Mouse (Mus musculus) hindbrain, embryonic 11.5 days (tissue): Measurements from ENCODE around the gene Ccdc126. TPM values are rescaled to one million over a fixed set of nuclear protein-coding genes. Genes with fewer than 3 reads are reported as not detected.
A peak's percentile ranks its signal among the peaks of the same experiment; 100 is the strongest.

ENCODE experiments used
- ATAC-seq: fragments of 200-750 bp; cut with Nextera tagmentation; 2 replicates; pipeline ENCODE4 v1.8.0; 2017; ENCODE audit warnings: mild to moderate bottlenecking, moderate TSS enrichment, moderate library complexity; ENCODE audit not compliant: low FRiP score
- DNase-seq: peaks from one replicate; pipeline ENCODE4 v3.0.0-alpha.2; 2015; ENCODE audit warnings: low spot score
- H3K27ac ChIP-seq: fragments of 300-500 bp; sonication (generic); 2 replicates; pipeline ENCODE4 v1.5.1; 2014; ENCODE audit warnings: mild to moderate bottlenecking, low read depth, low read length
- H3K27me3 ChIP-seq: fragments of 300-500 bp; sonication (generic); 2 replicates; pipeline ENCODE4 v1.6.1; 2014; ENCODE audit warnings: mild to moderate bottlenecking, low read length, moderate library complexity, mixed read lengths; ENCODE audit not compliant: control insufficient read depth, insufficient read depth
- H3K36me3 ChIP-seq: fragments of 300-500 bp; sonication (generic); 2 replicates; pipeline ENCODE4 v1.6.1; 2014; ENCODE audit warnings: mild to moderate bottlenecking, low read length, moderate library complexity, mixed read lengths; ENCODE audit not compliant: control insufficient read depth, insufficient read depth
- H3K4me1 ChIP-seq: fragments of 300-500 bp; sonication (generic); replicated peaks from 2 replicates; pipeline ENCODE4 v1.6.1; 2014; ENCODE audit warnings: low read length, mixed read lengths; ENCODE audit not compliant: control insufficient read depth, insufficient read depth
- H3K4me2 ChIP-seq: fragments of 300-500 bp; sonication (generic); replicated peaks from 2 replicates; pipeline ENCODE4 v1.6.1; 2014; ENCODE audit warnings: mild to moderate bottlenecking, low read depth, low read length
- H3K4me3 ChIP-seq: fragments of 300-500 bp; sonication (generic); 2 replicates; pipeline ENCODE4 v1.5.1; 2014; ENCODE audit warnings: low read depth, low read length
- H3K9ac ChIP-seq: fragments of 300-500 bp; sonication (generic); 2 replicates; pipeline ENCODE4 v1.6.1; 2014; ENCODE audit warnings: low read depth, low read length
- H3K9me3 ChIP-seq: fragments of 300-500 bp; sonication (generic); 2 replicates; pipeline ENCODE4 v1.6.1; 2016; ENCODE audit warnings: low read length; ENCODE audit not compliant: control insufficient read depth
- WGBS: fragments of 180-500 bp; shearing (Covaris S2); extraction: QIAGEN DNeasy Blood & Tissue Kit; methylation state at CpG from one replicate; pipeline ENCODE4 v1.1.7; 2014; 5-methylcytosine and 5-hydroxymethylcytosine counted together
- polyA plus RNA-seq: library from polyadenylated mRNA; unstranded; fragments of >200 nt; fragmentation: Nextera tagmentation; extraction: Ambion mirVana; gene quantifications from 2 replicates; pipeline ENCODE4 v1.2.1, GENCODE M21; 2014

The Ccdc126 gene
- polyA plus RNA-seq, 1 experiment from 2014 or later: 8.0 TPM

- Histone ChIP-seq H3K36me3 (no peaks in the 10 kb centered on the region), H3K27me3 (no peaks in the 10 kb centered on the region), H3K9me3 (no peaks in the 10 kb centered on the region), H3K27ac (no peak overlapping the region), H3K4me1 (no peaks in the 10 kb centered on the region), H3K9ac (no peak overlapping the region), H3K4me2 (no peak overlapping the region), H3K4me3 (no peak overlapping the region)
- no peak for DNase-seq
- WGBS: 73% methylated on average over 5 of the region's 5 CpGs
- no peak for ATAC-seq
These were observed 12.4 kb downstream of the Ccdc126 start for GRCm38 (mm10) chr6:49331369-49332059.

GRCm38 (mm10) chr6:49332060-49332370, 12.9 kb downstream of the Ccdc126 start:
- Histone ChIP-seq H3K4me1 (no peaks in the 10 kb centered on the region), H3K9ac (no peak overlapping the region), H3K36me3 (no peaks in the 10 kb centered on the region), H3K4me3 (no peak overlapping the region), H3K4me2 (no peak overlapping the region), H3K27ac (no peak overlapping the region), H3K27me3 (no peaks in the 10 kb centered on the region), H3K9me3 (no peaks in the 10 kb centered on the region)
- ATAC-seq: no peak
- WGBS: 77% methylated on average over 13 of the region's 13 CpGs
- DNase-seq: no peak

GRCm38 (mm10) chr6:49338566-49338965, 19.5 kb downstream of the Ccdc126 start:
- H3K9ac ChIP-seq: no peak overlapping the region
- ATAC-seq (no peak), DNase-seq (peak; percentile 18)
- H3K4me1 ChIP-seq: no peaks in the 10 kb centered on the region
- no peaks in the 10 kb centered on the region for H3K36me3 ChIP-seq
- H3K9me3 ChIP-seq: no peaks in the 10 kb centered on the region
- no peak overlapping the region for H3K4me2 ChIP-seq
- WGBS: 9% methylated on average over 9 of the region's 9 CpGs
- no peaks in the 10 kb centered on the region for H3K27me3 ChIP-seq
- no peak overlapping the region for H3K4me3 ChIP-seq
- H3K27ac ChIP-seq: no peak overlapping the region

GRCm38 (mm10) chr6:49339145-49339544, 20.1 kb downstream of the Ccdc126 start:
- Histone ChIP-seq H3K27me3 (no peaks in the 10 kb centered on the region), H3K27ac (no peak overlapping the region), H3K9me3 (no peaks in the 10 kb centered on the region), H3K9ac (no peak overlapping the region), H3K36me3 (no peaks in the 10 kb centered on the region), H3K4me2 (no peak overlapping the region), H3K4me3 (no peak overlapping the region), H3K4me1 (no peaks in the 10 kb centered on the region)
- no peak for DNase-seq
- ATAC-seq: no peak
- WGBS: 33% methylated on average over 6 of the region's 6 CpGs

GRCm38 (mm10) chr6:49343737-49344469, 24.8 kb downstream of the Ccdc126 start:
- H3K4me2 ChIP-seq: no peak overlapping the region
- WGBS: 88% methylated on average over 14 of the region's 14 CpGs
- H3K4me1 ChIP-seq: no peaks in the 10 kb centered on the region
- H3K27ac ChIP-seq: no peak overlapping the region
- no peak overlapping the region for H3K9ac ChIP-seq
- no peaks in the 10 kb centered on the region for H3K9me3 ChIP-seq
- ATAC-seq (no peak), DNase-seq (no peak)
- no peaks in the 10 kb centered on the region for H3K27me3 ChIP-seq
- no peak overlapping the region for H3K4me3 ChIP-seq
- no peaks in the 10 kb centered on the region for H3K36me3 ChIP-seq

GRCm38 (mm10) chr6:49349826-49350225, 30.8 kb downstream of the Ccdc126 start:
- Histone ChIP-seq H3K4me3 (no peak overlapping the region), H3K27me3 (no peaks in the 10 kb centered on the region), H3K9ac (no peak overlapping the region), H3K9me3 (no peaks in the 10 kb centered on the region), H3K36me3 (no peaks in the 10 kb centered on the region), H3K27ac (no peak overlapping the region), H3K4me2 (no peak overlapping the region), H3K4me1 (no peaks in the 10 kb centered on the region)
- DNase-seq: no peak
- ATAC-seq: no peak
- WGBS: 93% methylated on average over 7 of the region's 7 CpGs

- no peak for DNase-seq
- 92% methylated on average over 3 of the region's 3 CpGs for WGBS
These were observed 35.5 kb downstream of the Ccdc126 start for GRCm38 (mm10) chr6:49354613-49355012.

GRCm38 (mm10) chr6:49355171-49355570, 36.1 kb downstream of the Ccdc126 start:
- no peaks in the 10 kb centered on the region for H3K4me1 ChIP-seq
- 66% methylated on average over 4 of the region's 4 CpGs for WGBS
- no peaks in the 10 kb centered on the region for H3K9me3 ChIP-seq
- H3K36me3 ChIP-seq: no peaks in the 10 kb centered on the region
- H3K4me2 ChIP-seq: no peak overlapping the region
- H3K27ac ChIP-seq: no peak overlapping the region
- no peak for DNase-seq
- H3K27me3 ChIP-seq: no peaks in the 10 kb centered on the region
- no peak overlapping the region for H3K9ac ChIP-seq
- ATAC-seq: no peak
- no peak overlapping the region for H3K4me3 ChIP-seq

More at GRCm38 (mm10) chr6:49354613-49355012, 35.5 kb downstream of the Ccdc126 start:
- H3K4me2 ChIP-seq: no peak overlapping the region
- H3K9ac ChIP-seq: no peak overlapping the region
- no peaks in the 10 kb centered on the region for H3K9me3 ChIP-seq
- H3K36me3 ChIP-seq: no peaks in the 10 kb centered on the region
- no peaks in the 10 kb centered on the region for H3K4me1 ChIP-seq
- H3K4me3 ChIP-seq: no peak overlapping the region
- H3K27me3 ChIP-seq: no peaks in the 10 kb centered on the region
- no peak overlapping the region for H3K27ac ChIP-seq
- ATAC-seq: no peak

- no peak overlapping the region for H3K4me2 ChIP-seq
These were observed 41.3 kb downstream of the Ccdc126 start for GRCm38 (mm10) chr6:49360420-49360819.

More at GRCm38 (mm10) chr6:49360420-49360819, 41.3 kb downstream of the Ccdc126 start:
- Histone ChIP-seq H3K9me3 (no peaks in the 10 kb centered on the region), H3K27ac (no peak overlapping the region), H3K4me3 (no peak overlapping the region), H3K4me1 (no peaks in the 10 kb centered on the region), H3K27me3 (no peaks in the 10 kb centered on the region), H3K36me3 (no peaks in the 10 kb centered on the region), H3K9ac (no peak overlapping the region)
- DNase-seq (no peak), ATAC-seq (no peak)
